Mouse (Mus musculus) G1E (cell line): Measurements from ENCODE around the gene Pcbp4.

Source experiments
- CTCF ChIP-seq: IDR thresholded peaks from 2 replicates; pipeline ENCODE4 v1.5.1; 2012; ENCODE audit warnings: low read depth, low read length, inconsistent platforms, mixed read lengths
- GATA1 ChIP-seq: IDR thresholded peaks from 2 replicates; pipeline ENCODE4 v1.6.1; 2012; ENCODE audit warnings: borderline replicate concordance, low read length, inconsistent platforms, mixed read lengths
- GATA2 ChIP-seq: IDR thresholded peaks from 2 replicates; pipeline ENCODE4 v1.6.1; 2012; ENCODE audit warnings: low read depth, low read length, inconsistent platforms, borderline replicate concordance
- POLR2AphosphoS5 ChIP-seq: IDR thresholded peaks from 2 replicates; pipeline ENCODE4 v1.6.1; 2012; ENCODE audit warnings: low read depth, low read length, inconsistent platforms; ENCODE audit not compliant: insufficient replicate concordance
- TAL1 ChIP-seq: conservative IDR thresholded peaks from 2 replicates; pipeline ENCODE4 v1.6.1; 2012; ENCODE audit warnings: low read depth, low read length, inconsistent platforms, mixed read lengths

- TF ChIP-seq CTCF (no peak), POLR2AphosphoS5 (no peak), GATA1 (no peak), TAL1 (no peak), GATA2 (no peak)
Measured at GRCm38 (mm10) chr9:106405275-106405674, 47.8 kb upstream of the Pcbp4 start.
